Mouse (Mus musculus) gastrocnemius, adult 8-10 months (tissue): ENCODE data around the gene Npepps. TPM values are rescaled to one million over a fixed set of nuclear protein-coding genes. Genes with fewer than 3 reads are reported as not detected.
"Not testable (repeated sequence)": the region's sequence is repeated elsewhere in the genome, so short reads cannot be mapped to it uniquely, and the experiment has no call there.

Source experiments
- DNase-seq, 2 experiments: peaks; one replicate each; pipeline ENCODE4 v3.0.0; 2022; ENCODE audit warnings: low spot score in 2 of 2
- total RNA-seq, 4 experiments: library from RNA; stranded (reverse); gene quantifications; 2 replicates each; pipeline ENCODE4 v1.2.4; 2022

The Npepps gene
- total RNA-seq, 4 experiments from 2014 or later, result 59.5 to 73.9 (median 62.8) TPM

DNA sequence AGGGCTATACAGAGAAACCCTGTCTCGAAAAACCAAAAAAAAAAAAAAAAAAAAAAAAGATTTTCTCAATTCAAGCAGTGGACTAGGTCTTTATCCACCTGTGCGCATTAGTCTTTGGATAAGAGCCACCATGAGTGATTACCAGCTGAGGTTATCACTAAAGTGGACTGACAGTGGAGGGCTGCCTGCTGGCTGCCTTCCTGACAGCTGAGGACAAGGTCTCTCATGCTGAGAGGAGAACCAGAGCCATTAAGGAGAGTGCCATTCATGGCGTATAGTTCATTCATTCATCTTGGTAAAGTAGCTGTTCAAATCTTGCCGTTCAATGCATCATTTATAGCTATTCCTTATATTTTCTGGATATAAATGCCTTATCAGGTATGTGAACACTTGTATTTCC lies 16.1 kb upstream of the Npepps start:
- DNase-seq, result no peak

DNA sequence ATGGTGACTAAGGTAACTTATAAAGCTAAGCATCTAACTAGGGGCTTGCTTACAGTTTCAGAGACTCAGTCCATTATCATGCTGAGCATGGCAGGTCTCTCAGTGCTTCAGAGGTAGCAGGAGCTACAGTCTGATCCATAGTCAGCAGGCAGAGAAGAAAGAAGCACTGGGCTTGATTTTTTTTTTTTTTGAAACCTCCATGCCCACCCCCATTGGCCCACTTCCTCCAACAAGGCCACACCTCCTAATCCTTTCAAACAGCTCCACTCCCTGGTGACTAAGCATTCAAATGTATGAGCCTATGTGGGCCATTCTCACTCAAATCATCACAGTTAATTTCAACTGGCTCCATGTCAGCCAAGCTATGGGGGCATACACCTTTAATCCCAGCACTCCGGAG lies 12.3 kb upstream of the Npepps start:
- no peak for DNase-seq

DNA sequence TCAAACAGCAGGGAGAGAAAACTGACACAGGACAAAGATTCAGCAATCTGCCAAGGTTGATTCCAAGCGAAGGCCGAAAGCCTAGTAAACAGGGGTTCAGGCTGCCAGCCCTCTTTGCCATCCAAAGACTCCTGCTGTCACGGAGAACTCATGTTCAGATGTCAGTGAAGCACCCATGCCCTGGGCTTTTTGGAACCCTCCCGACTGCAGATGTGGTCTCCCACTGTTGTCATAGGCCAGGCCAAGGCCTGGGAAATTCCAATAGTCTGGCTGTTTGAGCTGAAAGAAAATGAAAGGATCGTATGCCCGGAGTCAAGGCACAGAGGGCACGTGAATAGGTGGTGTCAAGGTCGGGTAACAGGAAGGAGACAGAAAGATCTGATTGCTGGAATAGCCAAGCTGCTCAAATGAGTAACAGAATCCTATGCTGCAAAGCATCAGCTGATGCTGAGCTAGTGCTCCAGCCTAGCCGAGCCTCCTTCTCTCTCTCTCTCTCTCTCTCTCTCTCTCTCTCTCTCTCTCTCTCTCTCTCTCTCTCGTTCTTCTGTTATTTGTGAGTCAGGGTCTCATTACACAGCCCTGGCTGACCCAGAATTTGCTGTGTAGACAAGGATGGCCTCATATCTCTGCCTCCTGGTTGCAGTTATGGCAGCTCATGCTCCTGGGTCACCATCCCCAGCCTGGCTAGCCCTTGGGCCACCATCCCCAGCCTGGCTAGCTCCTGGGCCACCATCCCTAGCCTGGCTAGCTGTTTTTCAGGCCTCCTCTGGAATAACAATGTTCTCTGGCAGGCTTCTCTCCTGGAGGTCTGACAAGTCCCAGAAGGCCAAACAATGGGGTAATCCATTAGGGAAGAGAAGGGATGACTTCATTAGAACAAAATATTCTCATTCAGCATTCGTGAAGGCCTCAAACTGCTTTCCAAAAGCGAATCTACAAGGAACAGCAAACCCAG lies 9.1 kb upstream of the Npepps start:
- DNase-seq, result peak; percentile 53 to 59

DNA sequence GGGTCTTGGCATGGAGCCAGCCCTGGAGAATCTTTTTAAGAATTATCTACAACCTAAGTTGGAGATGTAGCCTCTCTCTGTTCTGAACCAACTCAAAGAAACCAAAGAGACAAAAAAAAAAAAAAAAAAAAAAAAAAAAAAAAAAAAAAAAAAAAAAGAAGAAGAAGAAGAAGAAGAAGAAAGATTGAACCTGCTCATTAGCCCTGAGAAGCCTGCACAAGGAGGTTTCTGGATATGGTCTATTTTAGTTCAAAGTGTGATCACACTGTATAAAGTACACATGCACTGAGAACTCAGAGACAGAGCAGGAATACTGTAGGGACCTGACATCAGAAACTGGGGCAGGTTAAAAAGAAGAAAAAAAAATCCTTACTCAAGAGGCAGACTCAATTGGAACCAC lies 7.2 kb upstream of the Npepps start:
- DNase-seq, result no peak

DNA sequence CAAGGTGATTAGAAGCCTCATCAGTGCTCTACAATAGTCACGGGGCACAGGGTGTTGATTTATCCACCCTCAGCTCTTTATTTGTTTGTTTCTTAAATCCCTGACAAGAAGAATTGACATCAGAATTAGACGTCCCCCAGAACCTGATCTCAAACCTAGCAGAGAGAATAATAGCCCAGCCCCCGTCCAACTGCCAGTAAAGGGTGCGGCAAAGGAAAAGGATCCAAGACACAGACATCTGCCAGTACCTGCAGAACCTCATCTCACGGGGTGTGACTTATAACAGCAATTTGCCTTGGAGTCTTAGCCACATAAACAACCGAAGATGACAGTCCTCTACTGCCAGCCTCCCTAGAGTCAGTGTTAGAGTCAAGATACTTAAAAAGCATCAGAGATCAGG lies 6.5 kb upstream of the Npepps start:
- DNase-seq, result no peak

DNA sequence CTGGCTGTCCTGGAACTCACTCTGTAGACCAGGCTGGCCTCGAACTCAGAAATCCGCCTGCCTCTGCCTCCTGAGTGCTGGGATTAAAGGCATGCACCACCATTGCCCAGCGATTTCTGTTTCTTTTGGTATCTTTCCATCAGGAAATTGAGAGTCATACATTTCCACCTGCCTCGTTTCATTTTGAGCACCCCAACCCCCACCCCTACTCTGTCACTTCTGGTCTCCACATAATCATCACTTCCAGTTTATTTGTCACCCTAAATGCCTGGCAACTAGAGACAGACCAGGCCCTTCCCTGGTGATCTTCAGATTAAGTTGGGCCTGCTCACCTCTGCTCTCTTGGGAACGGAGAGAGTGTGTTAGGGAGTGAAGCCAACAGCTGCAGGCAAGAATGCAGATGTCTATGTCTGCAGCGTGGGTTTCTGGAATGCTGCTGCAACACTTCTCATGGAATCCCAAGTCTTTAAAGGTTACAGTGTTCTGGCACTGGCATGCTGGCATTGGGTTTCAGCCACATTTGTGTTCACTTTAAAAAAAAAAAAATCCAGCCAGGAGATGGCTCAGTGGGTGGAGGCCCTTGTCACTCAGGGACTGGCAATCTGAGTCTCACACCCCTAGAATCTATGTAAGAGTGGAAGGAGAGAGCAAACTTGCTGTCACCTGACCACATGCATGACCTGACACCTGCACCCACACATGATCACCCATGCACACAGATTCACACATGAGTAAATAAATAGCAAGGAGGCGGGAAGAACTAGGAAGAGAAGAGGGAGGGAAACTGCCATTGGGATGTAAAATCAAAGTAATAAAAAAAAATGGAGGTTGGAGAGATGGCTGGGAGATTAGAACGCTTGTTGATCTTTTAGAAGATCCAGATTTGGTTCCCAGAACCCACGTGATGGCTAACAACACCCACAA lies 5.7 kb upstream of the Npepps start:
- no peak for DNase-seq

DNA sequence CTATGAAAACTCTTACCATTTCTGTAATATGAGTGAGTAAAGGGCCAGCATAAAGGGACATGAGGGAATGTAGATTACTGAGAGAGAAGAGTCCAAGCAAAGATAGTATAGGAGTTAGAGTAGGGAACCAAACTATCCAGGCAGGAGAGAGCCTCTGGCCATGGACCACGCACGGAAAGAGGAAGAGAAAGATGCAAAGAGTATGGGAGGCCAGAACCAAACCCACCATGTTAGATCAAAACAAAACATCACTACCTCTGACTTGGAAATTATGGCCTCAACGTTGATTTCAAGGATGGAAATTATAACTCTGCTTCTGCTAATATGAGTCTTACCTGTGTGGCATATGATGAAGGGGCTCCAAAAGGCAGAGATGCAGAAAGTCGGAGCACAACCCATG lies 4.4 kb upstream of the Npepps start:
- DNase-seq, result no peak

DNA sequence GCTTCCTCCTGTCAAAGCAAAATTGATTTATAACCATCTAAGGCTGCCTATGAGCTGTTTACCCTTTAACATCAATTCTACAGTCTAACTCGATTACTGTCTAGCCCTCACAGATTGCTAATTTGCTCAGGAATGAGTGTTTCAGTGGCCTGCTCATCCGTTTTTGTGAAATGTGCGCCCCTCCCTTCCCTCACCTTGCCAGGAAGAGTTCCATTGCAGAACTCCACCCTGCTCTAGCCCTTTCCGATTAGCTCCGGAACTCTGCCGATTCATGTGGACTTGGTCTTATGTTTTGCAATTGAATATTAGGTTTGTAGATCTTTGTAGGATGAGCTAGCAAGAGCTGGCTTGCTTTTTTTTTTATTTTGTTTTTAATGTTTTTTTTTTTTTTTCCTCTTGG lies 1.7 kb upstream of the Npepps start:
- no peak for DNase-seq

DNA sequence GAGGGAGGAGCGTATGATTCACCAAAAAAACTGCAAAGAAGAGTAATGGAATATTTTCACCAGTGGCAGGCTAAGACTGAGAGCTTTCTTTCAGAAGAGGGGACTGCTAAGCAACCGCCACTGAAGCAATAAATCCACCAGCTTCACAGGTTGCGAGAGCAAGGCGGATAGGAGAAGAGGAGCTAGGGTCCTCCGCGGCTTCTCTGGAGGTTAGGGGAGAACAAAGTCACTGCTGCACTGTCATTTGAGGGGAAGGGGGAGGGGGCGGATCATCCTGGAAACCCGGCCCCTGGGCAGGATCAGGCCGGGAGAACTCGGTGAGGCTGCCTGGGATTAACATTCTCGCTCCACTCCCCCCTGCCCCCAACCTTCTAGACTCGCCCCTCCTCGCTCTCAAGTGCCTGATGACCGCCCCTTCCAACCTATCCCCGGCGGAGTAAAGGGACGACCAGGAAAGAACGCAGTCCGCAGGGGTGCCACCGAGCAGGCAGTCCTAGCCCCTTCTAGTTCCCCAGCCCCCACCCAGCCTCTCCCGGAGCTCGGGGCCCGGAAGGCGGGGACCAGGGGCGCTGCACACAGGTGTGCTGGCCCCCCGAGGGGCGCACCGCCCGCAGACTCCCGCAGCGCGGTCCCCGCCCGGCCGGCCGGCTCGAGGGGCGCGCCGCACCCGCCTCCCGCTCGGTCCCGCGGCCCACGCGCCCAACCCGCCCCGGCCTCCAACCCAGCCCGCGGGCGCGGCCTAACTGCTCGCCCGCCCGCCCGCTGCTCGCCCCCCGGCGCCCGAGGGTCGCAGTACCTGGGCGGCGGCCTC lies 828 bp downstream of the Npepps start:
- peak; percentile 21 to 32 for DNase-seq

DNA sequence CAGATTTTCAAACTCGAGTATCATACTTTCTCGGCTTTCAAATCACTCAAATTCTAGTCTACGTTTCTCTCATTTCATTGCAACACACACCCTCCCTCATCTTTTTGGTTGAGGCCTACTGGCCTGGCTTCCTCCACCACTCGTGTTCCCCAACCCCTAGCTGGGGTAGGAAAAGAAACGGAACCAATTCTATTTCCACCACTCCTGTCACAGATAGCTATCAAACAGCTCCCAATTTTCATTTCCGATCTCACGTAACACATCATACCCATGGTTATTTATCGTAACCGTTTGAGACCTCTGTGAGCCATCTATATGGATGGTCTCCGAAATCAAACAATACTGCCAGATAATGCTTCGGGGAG lies 1.4 kb downstream of the Npepps start:
- DNase-seq, result no peak

DNA sequence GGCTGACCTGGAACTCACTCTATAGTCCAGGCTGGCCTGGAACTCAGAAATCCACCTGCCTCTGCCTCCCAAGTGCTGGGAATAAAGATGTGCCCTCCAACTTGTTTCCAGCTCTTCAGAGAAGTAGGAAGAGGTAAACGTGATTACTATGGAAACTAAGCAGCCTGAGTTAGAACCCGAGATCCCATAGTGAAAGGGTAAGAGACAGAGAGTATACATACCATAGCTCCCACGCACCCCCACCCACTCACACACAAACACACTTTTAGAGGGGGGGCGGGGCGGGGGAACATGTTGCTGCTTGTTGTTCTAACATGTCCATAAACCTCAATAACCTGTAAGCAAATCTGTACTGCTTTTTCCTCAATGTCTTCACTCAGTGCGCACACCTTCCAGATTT lies 2.0 kb downstream of the Npepps start:
- no peak for DNase-seq

DNA sequence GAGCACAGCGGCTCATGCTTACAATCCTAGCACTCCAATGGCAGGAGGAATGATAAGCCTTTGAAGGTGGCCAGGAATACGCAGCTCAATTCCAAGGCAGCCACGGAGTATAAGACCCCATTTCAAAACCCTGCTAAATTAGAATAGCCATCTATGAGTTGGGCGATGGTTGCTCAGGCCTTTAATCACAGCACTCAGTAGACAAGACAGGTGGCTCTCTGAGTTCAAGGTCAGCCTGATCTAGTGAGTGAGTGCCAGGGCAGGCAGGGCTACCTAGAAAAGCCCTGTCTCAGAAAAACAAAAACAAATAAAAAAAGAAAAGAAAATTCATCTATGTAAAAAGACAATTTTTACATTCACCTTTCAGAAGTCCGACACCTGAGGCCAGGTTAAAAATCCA lies 3.3 kb downstream of the Npepps start:
- no peak for DNase-seq

DNA sequence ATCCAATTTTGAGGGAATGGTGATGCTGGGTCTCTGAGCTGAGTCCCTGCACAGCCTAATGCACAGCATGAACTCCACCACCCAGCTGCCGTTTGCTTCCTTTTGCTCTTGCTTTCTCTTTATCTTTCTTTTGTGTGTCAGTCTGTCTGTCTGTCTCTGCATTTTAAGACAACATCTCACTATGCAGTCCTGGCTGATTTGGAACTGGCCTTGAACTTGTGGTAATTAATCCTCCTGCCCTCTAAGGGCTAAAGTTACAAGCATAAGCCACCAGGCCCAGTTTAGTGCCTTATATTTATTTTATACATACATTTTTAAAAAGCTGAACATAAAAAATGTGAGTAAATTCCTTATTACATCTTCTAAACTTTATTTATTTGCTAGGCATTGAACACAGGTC lies 4.4 kb downstream of the Npepps start:
- no peak for DNase-seq

DNA sequence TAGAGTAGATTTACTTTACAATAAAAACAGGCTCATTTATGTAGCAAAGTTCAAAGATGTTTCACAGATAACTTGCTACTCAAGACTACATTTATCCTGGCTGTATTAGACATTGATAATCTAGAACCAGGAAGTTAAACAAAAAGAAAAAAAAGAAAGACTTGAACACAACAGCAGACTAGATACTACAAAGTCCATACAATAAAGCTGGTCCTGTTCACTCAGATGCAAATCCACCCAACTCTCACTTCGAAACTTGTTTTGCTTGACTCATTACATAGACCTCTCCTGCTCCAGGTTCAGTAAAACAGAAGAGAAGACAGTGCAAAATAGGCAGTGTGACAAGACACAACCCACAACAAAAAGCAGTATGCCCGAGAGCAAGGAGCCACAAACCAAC lies 5.1 kb downstream of the Npepps start:
- no peak for DNase-seq

DNA sequence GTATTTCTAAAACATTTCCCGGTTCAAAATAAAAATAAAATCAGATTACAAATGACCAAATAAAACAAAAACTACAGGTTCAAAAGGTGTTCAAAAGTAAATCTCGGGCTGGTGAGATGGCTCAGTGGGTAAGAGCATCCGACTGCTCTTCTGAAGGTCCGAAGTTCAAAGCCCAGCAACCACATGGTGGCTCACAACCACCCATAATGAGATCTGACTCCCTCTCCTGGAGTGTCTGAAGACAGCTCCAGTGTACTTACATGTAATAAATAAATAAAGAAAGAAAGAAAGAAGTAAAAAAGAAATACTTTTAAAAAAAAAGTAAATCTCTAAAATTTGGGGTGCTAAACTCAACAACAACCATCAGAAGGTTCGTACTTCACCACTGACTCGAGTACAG lies 5.5 kb downstream of the Npepps start:
- DNase-seq, result not testable (repeated sequence)

DNA sequence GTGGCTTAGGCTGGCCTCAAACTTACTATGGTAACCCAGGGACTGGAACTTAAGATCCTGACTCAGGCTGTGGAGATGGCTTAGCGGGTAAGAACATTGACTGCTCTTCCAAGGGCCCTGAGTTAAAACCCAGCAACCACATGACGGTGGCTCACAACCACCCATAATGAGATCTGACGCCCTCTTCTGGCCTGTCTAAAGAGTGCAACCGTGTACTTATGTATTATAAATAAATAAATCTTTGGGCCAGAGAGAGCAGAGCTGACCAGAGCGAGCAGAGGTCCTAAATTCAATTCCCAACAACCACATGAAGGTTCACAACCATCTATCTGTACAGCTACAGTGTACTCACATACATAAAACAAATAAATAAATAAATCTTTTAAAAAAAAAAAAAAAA lies 6.8 kb downstream of the Npepps start:
- DNase-seq, result no peak

DNA sequence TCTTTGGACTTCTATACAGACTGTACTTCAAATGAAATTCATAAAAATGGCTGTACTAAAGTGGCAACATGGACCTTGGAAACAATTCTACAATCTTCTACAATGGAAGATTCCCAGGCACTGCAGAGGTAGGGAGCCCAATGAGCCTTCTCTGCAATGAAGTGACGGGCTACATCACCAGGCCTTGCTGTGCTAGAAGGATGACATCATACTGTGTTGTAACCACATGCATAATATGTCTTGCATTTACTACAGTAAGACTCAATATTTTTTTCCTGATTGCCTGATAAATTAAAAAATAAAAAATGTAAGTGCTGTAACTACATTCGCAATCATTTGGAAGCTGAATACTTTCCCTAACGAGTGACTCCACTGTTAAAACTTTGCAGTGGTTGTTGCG lies 7.6 kb downstream of the Npepps start:
- no peak for DNase-seq

DNA sequence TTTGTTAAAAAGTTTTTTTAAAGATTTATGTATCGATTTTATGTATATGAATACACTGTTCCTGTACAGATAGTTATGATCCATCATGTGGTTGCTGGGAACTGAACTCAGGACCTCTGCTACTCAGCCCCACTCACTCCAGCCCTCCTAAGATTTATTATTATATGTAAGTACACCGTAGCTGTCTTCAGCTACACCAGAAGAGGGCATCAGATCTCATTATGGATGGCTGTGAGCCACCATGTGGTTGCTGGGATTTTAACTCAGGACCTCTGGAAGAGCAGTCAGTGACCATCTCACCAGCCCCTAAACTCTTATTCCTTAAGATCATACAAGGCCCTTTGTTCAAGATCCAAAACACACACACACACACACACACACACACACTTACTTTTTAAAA lies 10.4 kb downstream of the Npepps start:
- DNase-seq, result not testable (repeated sequence)

DNA sequence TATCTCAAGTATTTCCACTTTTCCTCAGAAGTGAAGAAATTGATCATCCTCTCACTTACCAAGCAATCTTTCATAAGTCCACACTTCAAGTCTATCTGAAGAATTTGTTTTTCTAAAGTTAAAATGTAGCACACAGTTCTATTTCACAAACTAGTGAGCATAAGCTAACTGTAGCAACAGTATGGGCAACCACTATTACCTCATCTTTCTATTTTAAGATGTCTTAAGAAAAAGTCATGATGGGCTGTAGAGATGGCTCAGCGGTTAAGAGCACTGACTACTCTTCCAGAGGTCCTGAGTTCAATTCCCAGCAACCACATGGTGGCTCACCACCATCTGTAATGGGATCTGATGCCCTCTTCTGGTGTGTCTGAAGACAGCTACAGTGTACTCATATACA lies 13.9 kb downstream of the Npepps start:
- DNase-seq, result not testable (repeated sequence)

DNA sequence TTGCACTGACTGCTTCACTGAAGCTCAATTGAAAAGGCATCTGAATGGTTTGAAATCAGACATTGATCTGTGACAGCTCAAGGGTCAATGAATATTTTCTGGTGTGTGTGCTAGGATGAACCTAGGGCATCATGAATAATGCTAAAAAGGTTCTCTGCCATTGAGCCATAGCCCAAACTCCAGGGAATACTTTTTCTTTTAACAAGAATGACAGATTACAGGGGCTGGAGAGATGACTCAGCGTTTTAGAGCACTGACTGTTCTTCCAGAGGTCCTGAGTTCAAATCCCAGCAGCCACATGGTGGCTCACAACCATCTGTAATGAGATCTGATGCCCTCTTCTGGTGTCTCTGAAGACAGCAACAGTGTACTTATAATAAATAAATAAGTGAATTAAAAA lies 30.8 kb downstream of the Npepps start:
- DNase-seq, result not testable (repeated sequence)

DNA sequence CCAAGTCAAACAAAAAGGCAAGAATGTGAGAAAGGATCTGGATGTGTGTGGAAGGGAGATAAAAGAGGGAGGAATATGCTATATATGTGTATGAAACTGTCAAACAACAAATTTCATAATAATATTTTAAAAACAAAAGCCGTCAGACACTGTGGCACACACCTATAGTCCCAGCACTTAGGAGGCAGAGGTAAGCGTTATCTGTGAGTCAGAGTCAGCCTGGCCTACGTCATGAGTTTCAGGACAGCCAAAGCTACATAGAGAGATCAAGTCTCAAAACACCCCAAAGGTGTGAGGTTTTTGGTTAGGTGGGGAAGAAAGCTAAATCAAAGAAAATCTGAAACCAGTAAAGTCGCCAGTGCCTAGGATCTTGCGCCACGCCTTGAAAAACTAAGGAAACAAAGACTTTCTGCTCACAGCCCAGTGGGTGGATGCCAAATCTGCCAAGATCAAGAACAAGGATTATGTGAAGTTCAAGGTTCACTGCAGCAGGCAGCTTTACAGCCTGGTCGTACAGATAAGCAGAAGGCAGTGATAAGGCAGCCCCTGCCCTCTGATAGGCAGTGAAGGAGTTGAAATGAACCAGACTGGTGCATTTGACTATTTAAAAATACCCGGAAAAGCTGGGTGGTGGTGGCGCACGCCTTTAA lies 33.8 kb downstream of the Npepps start:
- DNase-seq, result no peak
